Mouse (Mus musculus) mature B cell (primary cell): ENCODE results near the gene Efemp2.
"Not testable (repeated sequence)": the region's sequence is repeated elsewhere in the genome, so short reads cannot be mapped to it uniquely, and the experiment has no call there.

Experiments
- in situ Hi-C: fragments of 300-500 bp; cut with MboI; formaldehyde crosslinking; loops from 2 replicates; pipeline ENCODE4 v1.14.3; 2019

Gene Efemp2

DNA sequence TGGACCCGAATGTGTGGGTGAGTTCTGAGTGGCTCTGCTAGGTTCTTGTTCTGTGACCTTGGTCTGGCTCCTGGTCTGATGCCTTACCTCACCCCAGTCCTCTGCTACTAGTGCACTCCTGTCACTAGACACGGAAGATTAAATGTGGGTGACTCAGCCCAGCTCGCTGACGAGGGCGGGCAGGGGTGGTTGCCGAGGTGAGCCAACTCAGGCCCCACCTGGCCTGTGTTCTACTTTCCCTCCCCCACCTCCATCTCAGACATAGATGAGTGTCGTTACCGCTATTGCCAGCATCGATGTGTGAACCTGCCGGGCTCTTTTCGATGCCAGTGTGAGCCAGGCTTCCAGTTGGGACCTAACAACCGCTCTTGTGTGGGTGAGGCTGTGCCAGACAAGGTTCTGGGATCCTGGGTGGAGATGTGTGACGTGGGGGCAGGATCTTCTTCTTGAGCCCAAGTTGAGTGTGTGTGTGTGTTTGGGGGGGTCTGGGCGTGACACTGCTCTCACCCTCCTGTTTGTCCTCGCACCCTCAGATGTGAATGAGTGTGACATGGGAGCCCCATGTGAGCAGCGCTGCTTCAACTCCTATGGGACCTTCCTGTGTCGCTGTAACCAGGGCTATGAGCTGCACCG is 4.0 kb downstream of the Efemp2 start:
- in situ Hi-C loops, result no loop called here

DNA sequence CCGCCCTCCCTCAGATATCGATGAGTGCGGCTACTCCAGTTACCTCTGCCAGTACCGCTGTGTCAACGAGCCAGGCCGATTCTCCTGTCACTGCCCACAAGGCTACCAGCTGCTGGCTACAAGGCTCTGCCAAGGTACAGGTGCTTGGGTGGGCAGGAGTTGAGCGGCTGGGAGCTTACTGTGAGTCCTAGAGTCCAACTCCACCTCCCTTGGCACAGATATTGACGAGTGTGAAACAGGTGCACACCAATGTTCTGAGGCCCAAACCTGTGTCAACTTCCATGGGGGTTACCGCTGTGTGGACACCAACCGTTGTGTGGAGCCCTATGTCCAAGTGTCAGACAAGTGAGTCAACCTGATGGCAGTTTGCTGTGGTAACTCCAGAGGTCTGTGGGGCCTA is 6.3 kb downstream of the Efemp2 start:
- in situ Hi-C loops, result no loop called here

DNA sequence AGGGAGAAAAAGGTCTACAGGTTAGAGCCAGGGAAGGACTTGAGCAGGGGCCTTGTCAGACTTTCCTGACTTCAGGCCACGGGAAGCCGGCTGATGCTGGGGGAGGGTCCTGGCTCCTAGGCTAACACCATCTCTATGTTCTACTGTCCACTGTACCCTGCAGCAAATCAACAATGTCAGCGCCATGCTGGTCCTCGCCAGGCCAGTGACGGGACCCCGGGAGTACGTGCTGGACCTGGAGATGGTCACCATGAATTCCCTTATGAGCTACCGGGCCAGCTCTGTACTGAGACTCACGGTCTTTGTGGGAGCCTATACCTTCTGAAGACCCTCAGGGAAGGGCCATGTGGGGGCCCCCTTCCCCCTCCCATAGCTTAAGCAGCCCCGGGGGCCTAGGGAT is 7.6 kb downstream of the Efemp2 start:
- in situ Hi-C loops, result no loop called here

DNA sequence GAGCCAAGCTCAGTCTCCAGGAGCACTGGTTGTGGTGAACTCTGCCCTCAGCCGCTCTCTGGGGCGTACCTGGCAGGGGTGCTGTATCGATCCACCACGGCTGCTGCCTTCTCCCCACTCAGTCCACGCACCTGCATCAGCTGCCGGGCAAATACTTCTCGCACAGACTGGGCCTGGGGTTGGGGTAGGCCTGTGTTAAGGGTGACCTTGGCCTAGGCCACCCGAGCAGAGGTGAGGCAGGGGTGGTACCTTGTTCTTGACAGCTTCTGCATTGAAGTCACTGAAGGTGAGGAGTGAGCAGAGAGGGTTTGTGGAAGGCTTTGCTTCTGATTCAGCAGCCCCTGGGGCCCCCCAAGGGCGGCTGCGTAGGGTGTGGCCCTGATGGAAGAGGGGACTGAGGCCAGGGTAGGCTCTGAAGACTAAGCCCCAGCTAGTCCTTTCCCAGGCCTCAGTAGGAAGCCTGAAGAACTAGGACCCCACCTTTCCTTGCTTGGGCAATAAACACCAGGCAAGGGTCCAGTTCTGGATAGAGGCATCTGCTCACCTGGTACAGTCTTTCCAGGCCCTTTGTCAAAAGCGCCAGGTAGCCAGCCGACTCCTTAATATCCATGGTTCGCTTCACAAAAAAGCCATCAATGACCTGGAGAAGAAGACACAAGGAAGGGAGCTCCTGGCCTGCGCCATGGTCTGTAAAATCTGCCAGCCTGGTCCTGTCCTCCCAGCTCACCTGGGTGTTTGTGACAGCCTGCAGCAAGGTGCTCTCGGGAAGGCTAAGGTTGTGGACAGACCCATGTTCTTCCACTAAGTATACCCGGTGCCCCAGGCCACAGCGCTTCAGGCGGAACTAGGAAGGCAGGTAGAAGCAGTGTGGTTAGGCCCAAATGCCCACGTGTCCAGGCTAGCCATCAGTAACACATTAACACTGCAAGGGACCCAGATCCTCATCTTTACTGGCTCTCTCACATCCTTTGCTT is 9.9 kb downstream of the Efemp2 start:
- in situ Hi-C loops, result no loop called here

GRCm38 (mm10) chr19:5484496-5484895 is 10.7 kb downstream of the Efemp2 start:
- in situ Hi-C loops, result no loop called here

DNA sequence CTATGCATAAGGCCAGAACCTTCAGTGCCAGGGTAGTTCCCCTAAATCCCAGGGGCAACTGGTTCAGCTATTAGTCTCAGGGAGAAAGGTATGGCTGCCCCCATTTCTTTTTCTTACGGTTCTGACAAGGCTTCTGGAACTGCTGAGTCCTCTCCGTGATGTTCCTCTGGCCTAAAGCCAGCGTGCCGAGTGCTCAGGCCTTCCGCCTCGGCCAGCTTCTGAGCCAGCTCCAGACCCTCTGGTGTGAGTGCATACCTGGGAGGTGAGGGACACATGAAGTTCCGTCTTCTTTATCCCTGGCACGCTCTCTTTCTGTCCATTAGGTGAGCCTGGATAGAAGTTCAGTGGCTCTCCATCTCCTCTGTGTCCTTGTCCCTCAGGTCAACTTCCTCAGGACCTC is 11.6 kb downstream of the Efemp2 start:
- in situ Hi-C loops, result no loop called here

GRCm38 (mm10) chr19:5485821-5486220 is 12.1 kb downstream of the Efemp2 start:
- in situ Hi-C loops, result no loop called here

- in situ Hi-C loops, result no loop called here
These were observed 12.5 kb downstream of the Efemp2 start for GRCm38 (mm10) chr19:5486286-5486685.

- in situ Hi-C loops, result no loop called here
These were observed 13.0 kb downstream of the Efemp2 start for GRCm38 (mm10) chr19:5486771-5487170.

DNA sequence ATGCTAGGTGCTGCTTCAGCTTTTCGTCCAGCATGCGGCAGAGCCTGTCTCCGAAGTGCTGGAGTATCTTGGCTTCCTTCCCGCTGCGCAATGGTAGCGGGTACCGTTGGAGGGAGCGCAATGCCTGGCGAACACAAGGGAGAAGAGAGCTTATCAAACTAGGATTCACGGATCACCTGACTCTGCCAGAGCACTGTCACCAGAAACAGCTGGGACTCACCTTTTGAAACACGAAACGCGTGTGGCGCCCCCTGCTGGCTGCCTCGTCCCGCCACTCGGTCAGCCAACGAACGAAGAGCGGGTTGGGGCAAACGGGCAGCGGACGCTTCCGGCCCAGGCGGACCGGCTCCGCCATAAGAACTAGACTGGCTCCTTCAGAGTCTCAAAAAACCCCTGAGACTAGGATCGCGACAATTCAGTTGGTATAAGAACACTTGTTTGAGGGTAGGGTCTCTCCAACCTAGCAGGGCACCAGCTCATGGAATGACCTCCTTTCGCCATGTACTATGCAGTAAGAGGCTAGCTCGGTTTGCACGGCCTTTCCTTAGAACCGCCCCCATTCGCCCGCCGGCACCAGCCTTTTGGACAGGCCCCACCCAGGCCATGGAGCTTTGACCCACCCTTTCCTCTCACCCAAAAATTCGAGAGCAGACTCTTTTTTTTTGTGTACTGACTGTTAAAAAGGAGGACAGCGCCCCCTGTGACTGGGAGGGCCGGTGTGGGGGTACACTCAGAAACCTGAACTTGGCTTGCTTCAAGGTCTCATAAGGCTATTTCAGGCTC is 14.2 kb downstream of the Efemp2 start, which contains the start of gene Mus81:
Gene Mus81 (minus strand): TSS at position 635 of the 783 bp plus-strand sequence.
- in situ Hi-C loops, result no loop called here

DNA sequence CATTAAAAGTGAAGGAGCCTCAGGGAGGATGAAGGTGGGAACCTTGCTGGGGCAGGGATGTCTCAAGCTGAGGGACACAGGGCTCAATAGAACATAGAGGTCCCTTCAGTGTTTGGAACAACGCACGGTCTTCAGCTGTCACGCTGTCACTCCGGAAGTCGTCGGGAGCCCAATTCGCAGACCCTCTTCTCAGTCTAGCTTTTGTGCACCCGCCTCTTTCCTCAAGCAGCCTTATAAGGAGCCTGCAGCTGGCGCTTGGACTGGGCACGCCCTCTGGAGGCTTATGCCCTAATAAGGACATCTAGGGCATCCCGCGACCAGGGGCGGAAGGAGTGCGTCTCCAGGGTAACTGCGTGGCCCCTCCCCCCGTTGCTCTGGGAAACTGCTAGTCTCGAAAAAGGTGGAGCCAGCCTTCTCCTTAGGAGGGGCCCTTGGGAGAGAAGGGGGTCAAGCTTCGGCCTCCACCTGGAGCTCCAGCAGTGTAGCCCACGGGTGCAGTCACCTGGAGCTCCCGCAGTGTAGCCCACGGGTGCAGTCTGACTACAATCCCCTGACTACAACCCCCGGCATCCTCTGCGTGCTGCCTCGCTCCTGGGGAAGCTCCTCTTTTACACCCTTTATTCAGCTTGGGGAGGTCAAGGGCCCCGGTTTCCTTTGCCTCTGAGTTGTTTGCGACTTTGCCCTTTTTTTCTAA is 15.3 kb downstream of the Efemp2 start:
- in situ Hi-C loops, result no loop called here

DNA sequence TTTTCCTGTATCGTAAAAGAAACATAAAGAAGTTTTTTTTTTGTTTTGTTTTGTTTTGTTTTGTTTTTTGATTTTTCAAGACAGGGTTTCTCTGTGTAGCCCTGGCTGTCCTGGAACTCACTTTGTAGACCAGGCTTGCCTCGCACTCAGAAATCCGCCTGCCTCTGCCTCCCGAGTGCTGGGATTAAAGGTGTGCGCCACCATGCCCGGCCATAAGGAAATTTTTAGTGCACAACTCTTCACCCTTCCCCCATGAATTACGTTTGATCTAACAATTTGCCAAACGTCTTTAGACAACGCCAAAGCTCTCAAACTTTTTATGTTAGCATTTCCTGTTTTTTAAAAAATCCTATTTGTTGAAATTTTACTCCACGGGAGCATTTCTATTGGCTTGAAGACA is 16.0 kb downstream of the Efemp2 start:
- in situ Hi-C loops, result not testable (repeated sequence)

GRCm38 (mm10) chr19:5490313-5490897 is 16.7 kb downstream of the Efemp2 start, which contains the start of gene Cfl1:
TSS of gene Cfl1 (plus strand) at chr19:5490455.
- in situ Hi-C loops, result no loop called here

DNA sequence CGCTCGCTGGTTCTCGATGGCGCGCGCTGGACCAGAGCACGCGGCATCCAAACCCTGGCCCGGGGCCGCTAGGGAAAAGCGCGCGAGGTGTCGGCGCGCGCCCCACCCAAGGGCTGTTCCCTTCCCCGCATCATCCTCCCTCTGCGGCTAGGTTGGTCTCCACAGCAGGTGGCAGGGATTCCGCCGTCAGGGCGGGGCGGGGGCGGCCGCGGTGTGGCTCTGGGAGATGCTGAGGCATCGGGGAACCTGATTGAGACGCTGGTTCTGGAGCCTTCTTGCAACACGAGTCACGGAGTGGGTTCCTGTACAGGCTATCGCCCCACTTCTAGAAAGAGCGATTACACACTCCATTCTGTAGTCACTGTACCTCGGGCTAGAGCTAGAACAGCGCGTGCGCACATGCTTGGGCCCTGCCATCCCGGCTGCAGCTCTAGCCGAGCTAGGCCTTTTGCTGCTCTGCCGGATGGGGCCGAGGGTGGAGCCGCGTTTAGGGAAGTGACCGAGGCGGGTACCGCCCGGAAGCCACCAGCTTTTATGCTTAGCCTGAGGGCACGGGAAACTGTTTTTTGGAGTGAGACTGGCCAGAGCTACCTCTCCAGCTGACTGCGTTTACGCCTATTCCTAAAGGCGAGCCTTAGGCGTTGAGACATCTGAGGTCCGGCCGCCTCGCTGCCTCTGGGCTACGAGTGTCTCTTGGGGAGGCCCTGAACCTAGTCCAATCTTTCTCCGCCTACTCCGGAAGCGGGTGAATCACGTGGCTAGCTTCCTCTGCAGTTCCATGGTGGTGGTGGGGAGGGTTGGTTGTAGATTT is 17.3 kb downstream of the Efemp2 start:
- in situ Hi-C loops, result no loop called here

- in situ Hi-C loops, result no loop called here
These were observed 18.9 kb downstream of the Efemp2 start for GRCm38 (mm10) chr19:5492641-5493040.

DNA sequence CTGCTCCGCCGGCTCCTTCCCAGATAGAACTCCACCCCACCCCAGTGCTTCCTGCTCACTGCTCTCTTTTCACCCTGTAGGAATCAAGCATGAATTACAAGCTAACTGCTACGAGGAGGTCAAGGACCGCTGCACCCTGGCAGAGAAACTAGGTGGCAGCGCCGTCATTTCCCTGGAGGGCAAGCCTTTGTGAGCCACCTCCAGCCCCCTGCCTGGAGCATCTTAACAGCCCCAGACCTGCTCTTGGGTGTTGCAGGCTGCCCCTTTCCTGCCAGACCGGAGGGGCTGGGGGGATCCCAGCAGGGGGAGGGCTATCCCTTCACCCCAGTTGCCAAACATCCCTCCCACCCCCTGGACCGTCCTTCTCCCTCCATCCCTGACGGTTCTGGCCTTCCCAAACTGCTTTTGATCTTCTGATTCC is 19.6 kb downstream of the Efemp2 start:
- in situ Hi-C loops, result not testable (repeated sequence)

DNA sequence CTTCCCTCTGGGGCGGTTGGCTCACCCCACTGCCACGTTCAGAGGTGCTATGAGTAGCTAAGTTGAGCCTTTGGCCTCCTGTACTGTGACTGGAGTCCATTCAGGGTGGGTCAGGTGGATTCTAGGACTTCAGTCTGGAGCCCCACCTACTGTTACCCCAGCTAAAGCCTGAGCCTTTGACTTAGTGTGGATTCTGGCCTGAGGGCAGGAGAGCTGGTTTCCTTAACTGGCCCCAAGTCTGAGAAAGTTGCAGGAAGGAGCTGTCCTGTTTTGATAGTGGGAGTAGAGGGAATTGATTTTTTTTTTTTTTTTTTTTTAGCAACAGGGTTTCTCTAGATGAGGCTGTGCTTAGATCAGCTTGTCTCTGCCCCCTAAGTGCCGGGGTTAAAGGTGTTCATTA is 20.6 kb downstream of the Efemp2 start:
- in situ Hi-C loops, result no loop called here

GRCm38 (mm10) chr19:5495353-5496051 is 21.7 kb downstream of the Efemp2 start:
- in situ Hi-C loops, result no loop called here

- in situ Hi-C loops, result no loop called here
These were observed 22.3 kb downstream of the Efemp2 start for GRCm38 (mm10) chr19:5496052-5496370.

- in situ Hi-C loops, result no loop called here
These were observed 26.6 kb downstream of the Efemp2 start for GRCm38 (mm10) chr19:5500330-5500875.
